Mouse (Mus musculus): ENCODE results near the gene Fgf12. TPM values are rescaled to one million over a fixed set of nuclear protein-coding genes. Genes with fewer than 3 reads are reported as not detected.

Gene Fgf12
- polyA plus RNA-seq, 1 experiment, result 0.49 TPM

- TF ChIP-seq POLR2A (IDR thresholded peaks at IDR 0.05; ENCODE audit: low read depth, low read length), result no peak
- TF ChIP-seq CTCF (IDR thresholded peaks at IDR 0.05; ENCODE audit: borderline replicate concordance, insufficient read depth, low read length), result no peak
- Histone ChIP-seq H3K27ac (ENCODE audit: insufficient read depth, low read length) (no peak overlapping the region), H3K4me1 (ENCODE audit: control insufficient read depth, insufficient read depth, low read length) (no peaks in the 10 kb centered on the region), H3K4me3 (ENCODE audit: insufficient read depth, low read length) (peak overlapping the region; percentile 15)
Observed at GRCm38 (mm10) chr16:28444993-28445799, 307.7 kb downstream of the Fgf12 start.

- Histone ChIP-seq H3K27ac (ENCODE audit: insufficient read depth, low read length) (no peak overlapping the region), H3K4me1 (ENCODE audit: control insufficient read depth, insufficient read depth, low read length) (no peaks in the 10 kb centered on the region), H3K4me3 (ENCODE audit: insufficient read depth, low read length) (no peak overlapping the region)
- TF ChIP-seq POLR2A (IDR thresholded peaks at IDR 0.05; ENCODE audit: low read depth, low read length), result no peak
- no peak for TF ChIP-seq CTCF (IDR thresholded peaks at IDR 0.05; ENCODE audit: borderline replicate concordance, insufficient read depth, low read length)
Observed at GRCm38 (mm10) chr16:28421617-28422016, 331.3 kb downstream of the Fgf12 start.

- TF ChIP-seq CTCF (IDR thresholded peaks at IDR 0.05; ENCODE audit: borderline replicate concordance, insufficient read depth, low read length) (no peak), POLR2A (IDR thresholded peaks at IDR 0.05; ENCODE audit: low read depth, low read length) (no peak)
- H3K4me3 ChIP-seq (ENCODE audit: insufficient read depth, low read length), result no peak overlapping the region
Observed at GRCm38 (mm10) chr16:28419693-28420299, 333.1 kb downstream of the Fgf12 start.

GRCm38 (mm10) chr16:28411210-28411817, 341.6 kb downstream of the Fgf12 start:
- Histone ChIP-seq H3K27ac (ENCODE audit: insufficient read depth, low read length) (no peak overlapping the region), H3K4me1 (ENCODE audit: control insufficient read depth, insufficient read depth, low read length) (no peaks in the 10 kb centered on the region), H3K4me3 (ENCODE audit: insufficient read depth, low read length) (no peak overlapping the region)
- TF ChIP-seq POLR2A (IDR thresholded peaks at IDR 0.05; ENCODE audit: low read depth, low read length) (no peak), CTCF (IDR thresholded peaks at IDR 0.05; ENCODE audit: borderline replicate concordance, insufficient read depth, low read length) (no peak)

More at GRCm38 (mm10) chr16:28419693-28420299, 333.1 kb downstream of the Fgf12 start:
- Histone ChIP-seq H3K4me1 (ENCODE audit: control insufficient read depth, insufficient read depth, low read length) (no peaks in the 10 kb centered on the region), H3K27ac (ENCODE audit: insufficient read depth, low read length) (no peak overlapping the region)

GRCm38 (mm10) chr16:28408294-28408693, 344.6 kb downstream of the Fgf12 start:
- TF ChIP-seq CTCF (IDR thresholded peaks at IDR 0.05; ENCODE audit: borderline replicate concordance, insufficient read depth, low read length) (no peak), POLR2A (IDR thresholded peaks at IDR 0.05; ENCODE audit: low read depth, low read length) (no peak)
- Histone ChIP-seq H3K4me1 (ENCODE audit: control insufficient read depth, insufficient read depth, low read length) (no peaks in the 10 kb centered on the region), H3K27ac (ENCODE audit: insufficient read depth, low read length) (no peak overlapping the region), H3K4me3 (ENCODE audit: insufficient read depth, low read length) (no peak overlapping the region)

GRCm38 (mm10) chr16:28407892-28408291, 345.0 kb downstream of the Fgf12 start:
- Histone ChIP-seq H3K4me3 (ENCODE audit: insufficient read depth, low read length) (no peak overlapping the region), H3K4me1 (ENCODE audit: control insufficient read depth, insufficient read depth, low read length) (no peaks in the 10 kb centered on the region), H3K27ac (ENCODE audit: insufficient read depth, low read length) (no peak overlapping the region)
- TF ChIP-seq CTCF (IDR thresholded peaks at IDR 0.05; ENCODE audit: borderline replicate concordance, insufficient read depth, low read length) (no peak), POLR2A (IDR thresholded peaks at IDR 0.05; ENCODE audit: low read depth, low read length) (no peak)

- no peak for TF ChIP-seq CTCF (IDR thresholded peaks at IDR 0.05; ENCODE audit: borderline replicate concordance, insufficient read depth, low read length)
- no peak for TF ChIP-seq POLR2A (IDR thresholded peaks at IDR 0.05; ENCODE audit: low read depth, low read length)
- no peak overlapping the region for H3K27ac ChIP-seq (ENCODE audit: insufficient read depth, low read length)
Observed at GRCm38 (mm10) chr16:28404156-28404555, 348.7 kb downstream of the Fgf12 start.

GRCm38 (mm10) chr16:28402701-28403100, 350.2 kb downstream of the Fgf12 start:
- no peak overlapping the region for H3K4me3 ChIP-seq (ENCODE audit: insufficient read depth, low read length)
- TF ChIP-seq CTCF (IDR thresholded peaks at IDR 0.05; ENCODE audit: borderline replicate concordance, insufficient read depth, low read length) (no peak), POLR2A (IDR thresholded peaks at IDR 0.05; ENCODE audit: low read depth, low read length) (no peak)
- H3K27ac ChIP-seq (ENCODE audit: insufficient read depth, low read length), result no peak overlapping the region
- no peaks in the 10 kb centered on the region for H3K4me1 ChIP-seq (ENCODE audit: control insufficient read depth, insufficient read depth, low read length)

More at GRCm38 (mm10) chr16:28404156-28404555, 348.7 kb downstream of the Fgf12 start:
- Histone ChIP-seq H3K4me3 (ENCODE audit: insufficient read depth, low read length) (no peak overlapping the region), H3K4me1 (ENCODE audit: control insufficient read depth, insufficient read depth, low read length) (no peaks in the 10 kb centered on the region)

GRCm38 (mm10) chr16:28391283-28391682, 361.6 kb downstream of the Fgf12 start:
- H3K4me1 ChIP-seq (ENCODE audit: control insufficient read depth, insufficient read depth, low read length), result no peaks in the 10 kb centered on the region
- no peak overlapping the region for H3K27ac ChIP-seq (ENCODE audit: insufficient read depth, low read length)
- TF ChIP-seq CTCF (IDR thresholded peaks at IDR 0.05; ENCODE audit: borderline replicate concordance, insufficient read depth, low read length), result no peak
- TF ChIP-seq POLR2A (IDR thresholded peaks at IDR 0.05; ENCODE audit: low read depth, low read length), result no peak
- no peak overlapping the region for H3K4me3 ChIP-seq (ENCODE audit: insufficient read depth, low read length)

- Histone ChIP-seq H3K4me3 (ENCODE audit: insufficient read depth, low read length) (no peak overlapping the region), H3K4me1 (ENCODE audit: control insufficient read depth, insufficient read depth, low read length) (no peaks in the 10 kb centered on the region), H3K27ac (ENCODE audit: insufficient read depth, low read length) (no peak overlapping the region)
- no peak for TF ChIP-seq CTCF (IDR thresholded peaks at IDR 0.05; ENCODE audit: borderline replicate concordance, insufficient read depth, low read length)
Observed at GRCm38 (mm10) chr16:28389114-28389513, 363.8 kb downstream of the Fgf12 start.
